Mouse (Mus musculus): ENCODE data around the gene Esyt1.

DNA sequence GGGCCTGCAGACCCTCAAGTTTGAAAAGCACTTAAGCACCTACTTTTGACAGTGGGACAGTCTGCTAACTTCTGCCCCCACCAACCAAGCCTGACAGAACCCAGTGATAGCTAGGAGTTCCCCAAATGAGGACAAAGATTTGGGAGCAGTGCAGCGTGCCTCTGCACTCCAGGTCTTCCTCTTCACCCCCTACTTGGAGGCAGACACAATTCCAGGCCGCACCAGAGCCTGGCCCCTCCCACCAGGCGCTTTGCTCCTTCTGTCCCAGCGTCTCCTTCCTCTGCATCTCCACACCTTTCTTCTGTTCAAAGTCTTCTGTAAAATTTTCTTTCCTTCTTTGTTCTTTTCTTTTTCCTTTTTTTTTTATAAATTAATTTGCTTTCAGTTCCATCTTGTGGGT, 35.9 kb downstream of the Esyt1 start:
- TF ChIP-seq CTCF (conservative IDR thresholded peaks at IDR 0.05 in 1 of 2, IDR thresholded peaks at IDR 0.05 in 1 of 2; ENCODE audit: low read depth in 2 of 2, low read length in 2 of 2) (no peak), MAX (IDR thresholded peaks at IDR 0.05; ENCODE audit: low read length) (no peak), PAX5 (IDR thresholded peaks at IDR 0.05; ENCODE audit: low read length) (no peak), POLR2A (IDR thresholded peaks at IDR 0.05; ENCODE audit: low read depth, low read length) (no peak), E2F4 (IDR thresholded peaks at IDR 0.05; ENCODE audit: insufficient replicate concordance, low read depth, low read length) (no peak), TCF12 (IDR thresholded peaks at IDR 0.05; ENCODE audit: low read depth, low read length) (no peak), CHD2 (IDR thresholded peaks at IDR 0.05; ENCODE audit: low read length) (no peak), ZMIZ1 (IDR thresholded peaks at IDR 0.05; ENCODE audit: low read depth, low read length) (no peak), GABPA (IDR thresholded peaks at IDR 0.05; ENCODE audit: insufficient replicate concordance, low read depth, low read length) (no peak), EP300 (IDR thresholded peaks at IDR 0.05; ENCODE audit: low read length) (no peak), ELF1 (IDR thresholded peaks at IDR 0.05; ENCODE audit: low read depth, low read length) (no peak), SIN3A (IDR thresholded peaks at IDR 0.05; ENCODE audit: low read length) (no peak), USF1 (IDR thresholded peaks at IDR 0.05; ENCODE audit: low read depth, low read length) (no peak)

Data from CH12.LX (cell line).